Mouse (Mus musculus) testis, adult 2 months (tissue): Measurements from ENCODE around the gene Erc2. TPM values are rescaled to one million over a fixed set of nuclear protein-coding genes. Genes with fewer than 3 reads are reported as not detected.
A peak's percentile ranks its signal among the peaks of the same experiment; 100 is the strongest.

Experiments used
- H3K27ac ChIP-seq: fragments of 200-500 bp; 2 replicates; pipeline ENCODE4 v1.5.1; 2012; ENCODE audit warnings: low read depth, low read length; ENCODE audit not compliant: control insufficient read depth, insufficient read depth
- H3K27me3 ChIP-seq: fragments of 200-500 bp; 2 replicates; pipeline ENCODE4 v1.6.1; 2012; ENCODE audit warnings: mild to moderate bottlenecking, low read length, moderate library complexity; ENCODE audit not compliant: control insufficient read depth, insufficient read depth
- H3K36me3 ChIP-seq: fragments of 200-500 bp; 2 replicates; pipeline ENCODE4 v1.6.1; 2012; ENCODE audit warnings: mild to moderate bottlenecking, low read length; ENCODE audit not compliant: control insufficient read depth, insufficient read depth
- H3K4me1 ChIP-seq: fragments of 200-500 bp; 2 replicates; pipeline ENCODE4 v1.6.1; 2012; ENCODE audit warnings: low read length; ENCODE audit not compliant: control insufficient read depth, insufficient read depth
- H3K4me3 ChIP-seq: fragments of 200-500 bp; 2 replicates; pipeline ENCODE4 v1.5.1; 2012; ENCODE audit warnings: low read depth, mild to moderate bottlenecking, low read length, moderate library complexity, mixed read lengths; ENCODE audit not compliant: control insufficient read depth
- CTCF ChIP-seq: fragments of 200-500 bp; IDR thresholded peaks from 2 replicates; pipeline ENCODE4 v1.5.1; 2012; ENCODE audit warnings: low read depth, mild to moderate bottlenecking, inconsistent platforms, low read length, moderate library complexity; ENCODE audit not compliant: control insufficient read depth, insufficient read depth, insufficient replicate concordance
- POLR2A ChIP-seq: fragments of 200-500 bp; IDR thresholded peaks from 2 replicates; pipeline ENCODE4 v1.6.1; 2012; ENCODE audit warnings: low read depth, mild to moderate bottlenecking, inconsistent platforms, low read length, moderate library complexity; ENCODE audit not compliant: control insufficient read depth
- polyA plus RNA-seq: library from polyadenylated mRNA; depleted of rRNA; stranded (reverse); fragments of >200 nt; gene quantifications from 2 replicates; pipeline ENCODE4 v1.2.3, GENCODE M21; 2012

Gene Erc2
- polyA plus RNA-seq, 1 experiment, result 2.4 TPM

GRCm38 (mm10) chr14:28503276-28503675, 881.0 kb downstream of the Erc2 start:
- no peak for TF ChIP-seq CTCF
- no peak for TF ChIP-seq POLR2A
- H3K4me1 ChIP-seq, result peaks cover 3% of the 10 kb centered on the region; the same call in 1 of the 2 replicates
- no peak overlapping the region for H3K4me3 ChIP-seq
- H3K27me3 ChIP-seq, result peaks cover 3% of the 10 kb centered on the region; the same call in 1 of the 2 replicates
- H3K36me3 ChIP-seq, result no peaks in the 10 kb centered on the region
- no peak overlapping the region for H3K27ac ChIP-seq

DNA sequence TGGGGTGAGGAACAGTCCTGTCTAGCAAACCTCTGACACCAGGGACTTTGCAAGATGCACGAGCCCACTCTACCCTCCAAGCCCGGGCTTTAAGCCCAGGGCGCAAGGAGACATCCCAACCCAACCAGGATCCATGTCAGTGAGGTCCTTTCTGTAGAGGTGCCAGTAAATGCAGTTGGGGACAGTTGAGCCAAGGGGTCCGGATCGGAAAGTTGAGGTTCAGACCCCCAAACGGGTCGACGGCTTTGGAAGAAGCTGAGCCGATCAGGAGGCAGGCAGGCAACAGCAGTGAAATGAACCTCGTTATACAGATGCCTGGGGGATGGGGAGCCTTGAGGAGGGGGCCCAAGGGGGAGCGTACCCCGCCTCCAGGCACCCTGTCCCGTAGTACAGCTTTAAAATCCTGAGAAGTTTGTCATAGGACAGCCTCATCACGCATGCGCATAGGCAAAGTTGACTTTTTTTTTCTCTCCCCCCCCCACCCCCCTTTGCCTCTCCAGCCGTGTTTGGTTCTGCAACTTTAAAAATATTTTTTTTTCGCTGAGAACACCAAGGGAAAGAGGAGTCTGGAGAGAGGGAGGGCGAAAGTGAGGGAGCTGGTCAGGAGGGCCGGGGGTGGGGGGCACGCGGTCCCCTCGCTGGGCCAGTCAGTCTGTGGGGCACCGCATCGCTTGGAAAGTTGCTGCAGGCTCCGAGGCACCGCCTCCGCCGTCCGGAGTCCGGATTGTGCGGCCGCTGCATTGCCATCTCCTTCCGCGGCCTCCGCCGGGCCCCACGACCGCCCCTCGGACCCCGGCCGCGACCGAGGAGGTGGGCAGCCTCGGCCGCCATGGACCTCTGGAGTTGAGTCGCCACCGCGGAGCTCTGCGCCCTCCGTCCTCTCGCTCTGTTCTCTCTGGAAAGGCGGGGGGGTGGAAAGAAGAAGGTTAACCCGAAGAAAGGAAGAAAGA, 882.1 kb downstream of the Erc2 start, which contains the start of gene Wnt5a:
TSS of gene Wnt5a (plus strand) at position 650 of the 950 bp plus-strand sequence.
- H3K27me3 ChIP-seq, result peaks cover 3% of the 10 kb centered on the region; the same call in 1 of the 2 replicates
- peak within 1 kb of the TSS; percentile 63 for H3K4me3 ChIP-seq
- H3K4me1 ChIP-seq, result peaks cover 3% of the 10 kb centered on the region; the same call in 1 of the 2 replicates
- TF ChIP-seq POLR2A, result no peak
- TF ChIP-seq CTCF, result no peak
- peak within 1 kb of the TSS; percentile 61 for H3K27ac ChIP-seq
- H3K36me3 ChIP-seq, result no peaks in the 10 kb centered on the region

- Histone ChIP-seq H3K36me3 (no peaks in the 10 kb centered on the region), H3K27ac (peak overlapping the region; percentile 61), H3K4me1 (peaks cover 3% of the 10 kb centered on the region; the same call in 1 of the 2 replicates), H3K27me3 (peaks cover 3% of the 10 kb centered on the region; the same call in 1 of the 2 replicates), H3K4me3 (peak overlapping the region; percentile 63)
- no peak for TF ChIP-seq CTCF
- TF ChIP-seq POLR2A, result no peak
Observed at GRCm38 (mm10) chr14:28505051-28505585, 882.9 kb downstream of the Erc2 start.

GRCm38 (mm10) chr14:28505586-28506375, 883.6 kb downstream of the Erc2 start:
- Histone ChIP-seq H3K27ac (peak overlapping the region; percentile 46; the same call in 1 of the 2 replicates), H3K4me1 (peaks cover 3% of the 10 kb centered on the region; the same call in 1 of the 2 replicates), H3K4me3 (peak overlapping the region; percentile 63), H3K36me3 (no peaks in the 10 kb centered on the region), H3K27me3 (peaks cover 3% of the 10 kb centered on the region; the same call in 1 of the 2 replicates)
- no peak for TF ChIP-seq POLR2A
- TF ChIP-seq CTCF, result no peak

DNA sequence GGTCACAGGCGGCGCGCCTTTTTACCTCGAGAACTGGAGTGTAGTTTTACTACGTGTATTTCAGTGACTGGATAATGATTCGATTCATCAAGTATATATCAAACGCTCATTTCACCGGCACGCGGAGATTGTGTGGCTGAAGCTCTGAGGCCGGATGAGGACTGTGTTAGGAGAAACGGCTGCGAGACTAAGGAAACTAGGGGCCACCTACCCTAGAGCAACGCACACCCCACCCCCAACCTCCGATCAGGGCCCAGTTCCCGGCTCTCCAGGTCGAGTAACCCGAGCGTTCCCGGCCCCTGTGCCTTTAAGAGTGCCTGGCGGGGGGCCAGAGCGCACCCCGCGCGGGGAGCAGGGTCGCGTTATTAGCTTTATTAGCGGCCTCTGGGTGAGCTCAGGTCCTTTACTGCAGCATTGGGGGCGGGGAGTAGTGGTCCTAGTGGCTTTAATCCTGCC, 884.2 kb downstream of the Erc2 start:
- Histone ChIP-seq H3K36me3 (no peaks in the 10 kb centered on the region), H3K27ac (peak overlapping the region; percentile 46; the same call in 1 of the 2 replicates), H3K4me3 (peak overlapping the region; percentile 63), H3K4me1 (peaks cover 5% of the 10 kb centered on the region), H3K27me3 (peaks cover 3% of the 10 kb centered on the region; the same call in 1 of the 2 replicates)
- TF ChIP-seq CTCF, result no peak
- no peak for TF ChIP-seq POLR2A

GRCm38 (mm10) chr14:28507011-28507410, 884.8 kb downstream of the Erc2 start:
- H3K4me3 ChIP-seq, result peak overlapping the region; percentile 59
- peaks cover 5% of the 10 kb centered on the region for H3K4me1 ChIP-seq
- TF ChIP-seq CTCF (no peak), POLR2A (no peak)
- no peak overlapping the region for H3K27ac ChIP-seq
- H3K36me3 ChIP-seq, result no peaks in the 10 kb centered on the region
- H3K27me3 ChIP-seq, result peaks cover 3% of the 10 kb centered on the region; the same call in 1 of the 2 replicates

- peaks cover 3% of the 10 kb centered on the region; the same call in 1 of the 2 replicates for H3K27me3 ChIP-seq
- H3K27ac ChIP-seq, result no peak overlapping the region
- H3K4me3 ChIP-seq, result peak overlapping the region; percentile 59
- H3K36me3 ChIP-seq, result no peaks in the 10 kb centered on the region
- H3K4me1 ChIP-seq, result peaks cover 5% of the 10 kb centered on the region
- TF ChIP-seq CTCF (peak; percentile 55; the same call in 1 of the 2 replicates), POLR2A (no peak)
Observed at GRCm38 (mm10) chr14:28507471-28507870, 885.2 kb downstream of the Erc2 start.
